Mouse (Mus musculus) limb, embryonic 11.5 days (tissue): ENCODE data around the gene Higd2a. TPM values are rescaled to one million over a fixed set of nuclear protein-coding genes. Genes with fewer than 3 reads are reported as not detected.
"Not testable (repeated sequence)": the region's sequence is repeated elsewhere in the genome, so short reads cannot be mapped to it uniquely, and the experiment has no call there.

Experiments used
- ATAC-seq: fragments of 200-750 bp; cut with Nextera tagmentation; 2 replicates; pipeline ENCODE4 v1.8.0; 2017; ENCODE audit warnings: low read depth; ENCODE audit not compliant: insufficient number of reproducible peaks, low FRiP score, low TSS enrichment
- DNase-seq: peaks from one replicate; pipeline ENCODE4 v3.0.0-alpha.2; 2015; ENCODE audit warnings: low spot score
- H3K27ac ChIP-seq: fragments of 300-500 bp; sonication (generic); replicated peaks from 2 replicates; pipeline ENCODE4 v1.5.1; 2014; ENCODE audit warnings: low read depth, mild to moderate bottlenecking, low read length
- H3K27me3 ChIP-seq: fragments of 300-500 bp; sonication (generic); 2 replicates; pipeline ENCODE4 v1.6.1; 2014; ENCODE audit warnings: mild to moderate bottlenecking, low read length, mixed read lengths; ENCODE audit not compliant: control insufficient read depth, insufficient read depth
- H3K36me3 ChIP-seq: fragments of 300-500 bp; sonication (generic); 2 replicates; pipeline ENCODE4 v1.6.1; 2014; ENCODE audit warnings: mild to moderate bottlenecking, low read length, moderate library complexity, mixed read lengths; ENCODE audit not compliant: control insufficient read depth, insufficient read depth
- H3K4me1 ChIP-seq: fragments of 300-500 bp; sonication (generic); 2 replicates; pipeline ENCODE4 v1.6.1; 2014; ENCODE audit warnings: low read length, mixed read lengths; ENCODE audit not compliant: control insufficient read depth, insufficient read depth
- H3K4me2 ChIP-seq: fragments of 300-500 bp; sonication (generic); 2 replicates; pipeline ENCODE4 v1.6.1; 2014; ENCODE audit warnings: low read depth, mild to moderate bottlenecking, moderate library complexity; ENCODE audit not compliant: severe bottlenecking
- H3K4me3 ChIP-seq: fragments of 300-500 bp; sonication (generic); 2 replicates; pipeline ENCODE4 v1.5.1; 2014; ENCODE audit warnings: low read depth, low read length
- H3K9ac ChIP-seq: fragments of 300-500 bp; sonication (generic); 2 replicates; pipeline ENCODE4 v1.6.1; 2014; ENCODE audit warnings: mild to moderate bottlenecking, low read length
- H3K9me3 ChIP-seq: fragments of 300-500 bp; sonication (generic); 2 replicates; pipeline ENCODE4 v1.6.1; 2016; ENCODE audit warnings: low read length; ENCODE audit not compliant: control insufficient read depth
- WGBS: fragments of 180-500 bp; shearing (Covaris S2); extraction: QIAGEN DNeasy Blood & Tissue Kit; methylation state at CpG from one replicate; pipeline ENCODE4 v1.1.7; 2014; 5-methylcytosine and 5-hydroxymethylcytosine counted together
- polyA plus RNA-seq: library from polyadenylated mRNA; unstranded; fragments of >200 nt; fragmentation: Nextera tagmentation; extraction: Ambion mirVana; gene quantifications from 2 replicates; pipeline ENCODE4 v1.2.1, GENCODE M21; 2014

The Higd2a gene
- polyA plus RNA-seq, 1 experiment from 2014 or later, result 157 TPM

DNA sequence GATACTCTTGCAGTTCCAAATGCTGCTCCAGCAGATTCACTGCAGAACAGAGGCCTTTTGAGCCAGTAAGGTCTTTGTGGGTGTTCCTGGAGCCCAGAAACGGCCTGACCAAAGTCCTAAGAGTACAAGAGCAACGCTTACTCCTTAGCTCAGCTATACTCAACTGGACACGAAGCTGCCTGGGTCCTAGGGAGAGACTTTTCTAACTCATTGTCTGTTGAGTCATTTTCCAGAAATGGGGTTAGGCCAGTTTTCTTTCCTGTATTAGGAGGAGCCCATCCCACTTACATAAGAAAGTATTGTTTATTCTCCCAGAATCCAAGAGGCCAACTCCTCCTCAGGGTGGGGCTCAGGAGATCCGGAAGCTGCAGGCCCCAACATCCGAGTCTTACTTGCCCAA lies 15.4 kb downstream of the Higd2a start:
- Histone ChIP-seq H3K4me3 (no peak overlapping the region), H3K9me3 (no peaks in the 10 kb centered on the region), H3K27ac (no peak overlapping the region), H3K27me3 (0 out of 2 replicates have a peak, but pooled peaks cover under 1% of the 10 kb centered on the region), H3K36me3 (no peaks in the 10 kb centered on the region), H3K9ac (no peak overlapping the region), H3K4me1 (peaks cover 2% of the 10 kb centered on the region; the same call in 1 of the 2 replicates), H3K4me2 (no peak overlapping the region)
- 85% methylated on average over 5 of the region's 5 CpGs for WGBS
- no peak for DNase-seq
- ATAC-seq, result no peak

DNA sequence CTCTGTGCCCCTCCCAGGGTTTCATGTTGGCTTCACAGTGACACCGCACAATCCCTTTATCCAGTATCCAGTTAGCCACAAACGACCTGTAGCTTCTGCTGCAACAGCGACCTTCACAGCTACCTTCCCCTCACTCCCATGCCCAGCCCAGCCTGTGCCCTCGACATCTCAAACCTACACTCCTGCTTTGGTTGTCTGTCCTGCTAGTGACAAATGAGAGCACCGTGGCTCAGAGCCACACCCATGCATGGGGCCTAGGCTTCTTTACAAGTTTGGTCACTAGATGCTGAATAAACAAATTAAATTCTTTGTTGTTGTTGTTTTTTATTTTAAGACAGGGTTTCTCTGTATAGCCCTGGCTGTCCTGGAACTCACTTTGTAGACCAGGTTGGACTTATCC lies 17.2 kb downstream of the Higd2a start:
- Histone ChIP-seq H3K36me3 (no peaks in the 10 kb centered on the region), H3K9ac (no peak overlapping the region), H3K27ac (no peak overlapping the region), H3K4me1 (peaks cover 9% of the 10 kb centered on the region), H3K9me3 (no peaks in the 10 kb centered on the region), H3K27me3 (peaks cover 6% of the 10 kb centered on the region; the same call in 1 of the 2 replicates), H3K4me3 (no peak overlapping the region), H3K4me2 (no peak overlapping the region)
- no peak for ATAC-seq
- no peak for DNase-seq
- WGBS, result 48% methylated on average over 5 of the region's 5 CpGs

DNA sequence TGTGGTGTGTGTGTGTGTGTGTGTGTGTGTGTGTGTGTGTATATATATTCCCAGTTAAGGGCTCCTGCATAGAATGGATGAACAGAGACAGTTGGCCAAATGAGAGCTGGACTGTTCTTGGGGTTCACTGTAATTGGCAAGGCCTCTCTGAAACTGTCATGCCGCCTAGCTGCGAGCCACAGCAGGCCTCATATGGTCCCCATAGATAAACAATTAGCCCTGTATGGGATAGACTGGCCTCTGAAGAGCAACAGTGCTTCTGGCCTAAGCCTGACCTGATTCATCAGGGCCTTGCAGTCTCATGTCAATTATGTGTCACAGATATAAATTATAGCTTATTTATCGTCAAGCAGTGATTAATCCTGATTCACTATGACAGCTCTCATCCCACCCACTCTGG lies 18.0 kb downstream of the Higd2a start:
- peaks cover 9% of the 10 kb centered on the region for H3K4me1 ChIP-seq
- H3K4me3 ChIP-seq, result no peak overlapping the region
- H3K4me2 ChIP-seq, result no peak overlapping the region
- no peak overlapping the region for H3K9ac ChIP-seq
- no peaks in the 10 kb centered on the region for H3K36me3 ChIP-seq
- H3K9me3 ChIP-seq, result no peaks in the 10 kb centered on the region
- H3K27ac ChIP-seq, result no peak overlapping the region
- ATAC-seq, result no peak
- 75% methylated on average over 3 of the region's 3 CpGs for WGBS
- H3K27me3 ChIP-seq, result peaks cover 6% of the 10 kb centered on the region; the same call in 1 of the 2 replicates
- DNase-seq, result no peak

DNA sequence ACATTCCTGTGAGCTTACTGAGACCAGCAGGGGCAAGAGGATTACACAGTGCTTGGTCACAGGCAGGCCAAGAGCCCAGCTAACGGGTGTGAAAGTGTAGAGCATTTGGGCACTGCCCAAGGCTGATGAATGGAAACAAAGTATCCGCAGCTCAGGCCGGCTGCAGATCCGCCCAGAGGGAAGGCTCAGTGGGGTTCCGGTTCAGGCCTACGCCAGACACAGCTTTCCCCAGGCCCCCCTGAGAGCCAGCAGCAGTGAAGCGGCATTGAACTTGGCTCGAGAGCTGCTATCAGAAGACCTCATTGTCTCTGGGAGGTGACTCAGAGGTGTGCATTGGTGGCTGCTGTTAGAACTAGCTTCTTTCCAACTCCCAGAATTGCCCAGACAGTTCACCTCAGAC lies 18.7 kb downstream of the Higd2a start:
- DNase-seq (no peak), ATAC-seq (no peak)
- peaks cover 9% of the 10 kb centered on the region for H3K4me1 ChIP-seq
- H3K9me3 ChIP-seq, result no peaks in the 10 kb centered on the region
- 21% methylated on average over 8 of the region's 8 CpGs for WGBS
- H3K27ac ChIP-seq, result no peak overlapping the region
- H3K4me3 ChIP-seq, result no peak overlapping the region
- peaks cover 6% of the 10 kb centered on the region; the same call in 1 of the 2 replicates for H3K27me3 ChIP-seq
- H3K4me2 ChIP-seq, result no peak overlapping the region
- no peak overlapping the region for H3K9ac ChIP-seq
- H3K36me3 ChIP-seq, result no peaks in the 10 kb centered on the region

DNA sequence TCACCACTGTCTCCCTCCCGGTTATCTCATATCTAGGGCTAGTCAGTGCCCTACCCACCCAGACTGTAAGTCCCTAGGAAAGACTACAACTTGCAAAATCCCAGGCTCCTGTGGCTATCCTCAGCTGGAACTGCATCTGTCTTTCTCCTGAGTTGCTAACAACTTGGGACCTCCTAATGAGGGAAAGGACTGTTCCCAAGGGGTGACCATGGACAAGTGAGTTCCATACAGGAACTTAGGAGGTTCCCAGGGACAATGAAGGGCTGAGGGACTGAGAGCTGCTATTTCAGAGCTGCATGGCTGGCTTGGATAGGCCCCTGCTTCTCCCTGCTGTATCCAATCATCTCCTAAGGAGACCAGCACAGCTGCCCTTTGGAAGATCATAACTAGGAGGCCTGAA lies 19.3 kb downstream of the Higd2a start:
- H3K9ac ChIP-seq, result no peak overlapping the region
- H3K4me3 ChIP-seq, result no peak overlapping the region
- ATAC-seq (no peak), DNase-seq (no peak)
- WGBS, result 21% methylated on average over 1 of the region's 1 CpGs
- no peak overlapping the region for H3K4me2 ChIP-seq
- H3K27ac ChIP-seq, result no peak overlapping the region
- H3K9me3 ChIP-seq, result no peaks in the 10 kb centered on the region
- H3K27me3 ChIP-seq, result peaks cover 6% of the 10 kb centered on the region; the same call in 1 of the 2 replicates
- peaks cover 7% of the 10 kb centered on the region for H3K4me1 ChIP-seq
- H3K36me3 ChIP-seq, result no peaks in the 10 kb centered on the region

GRCm38 (mm10) chr13:54610613-54610971 lies 20.6 kb downstream of the Higd2a start:
- Histone ChIP-seq H3K27ac (no peak overlapping the region), H3K9ac (peak overlapping the region; percentile 60), H3K4me2 (peak overlapping the region; percentile 96), H3K27me3 (peaks cover 6% of the 10 kb centered on the region; the same call in 1 of the 2 replicates), H3K4me3 (peak overlapping the region; percentile 48), H3K4me1 (peaks cover 7% of the 10 kb centered on the region), H3K36me3 (no peaks in the 10 kb centered on the region), H3K9me3 (no peaks in the 10 kb centered on the region)
- no peak for DNase-seq
- no peak for ATAC-seq
- 14% methylated on average over 13 of the region's 13 CpGs for WGBS

GRCm38 (mm10) chr13:54610972-54611754 lies 21.2 kb downstream of the Higd2a start, which contains the start of gene Cltb:
Gene Cltb, minus strand, starts transcription at chr13:54611344.
- H3K27ac ChIP-seq, result no peak within 1 kb of the TSS
- peak within 1 kb of the TSS; percentile 96 for H3K4me2 ChIP-seq
- WGBS, result 1% methylated on average over 60 of the region's 66 CpGs
- peaks cover 7% of the 10 kb centered on the region for H3K4me1 ChIP-seq
- no peaks in the 10 kb centered on the region for H3K36me3 ChIP-seq
- peak within 1 kb of the TSS; percentile 60 for H3K9ac ChIP-seq
- no peaks in the 10 kb centered on the region for H3K9me3 ChIP-seq
- H3K27me3 ChIP-seq, result peaks cover 6% of the 10 kb centered on the region; the same call in 1 of the 2 replicates
- DNase-seq, result peak; percentile 88
- H3K4me3 ChIP-seq, result peak within 1 kb of the TSS; percentile 48
- no peak for ATAC-seq

GRCm38 (mm10) chr13:54613141-54613540 lies 23.1 kb downstream of the Higd2a start:
- not testable (repeated sequence) for H3K9me3 ChIP-seq, ATAC-seq, H3K27me3 ChIP-seq, H3K4me1 ChIP-seq, DNase-seq, H3K4me3 ChIP-seq, H3K36me3 ChIP-seq, H3K4me2 ChIP-seq, H3K9ac ChIP-seq, H3K27ac ChIP-seq
- 85% methylated on average over 8 of the region's 8 CpGs for WGBS
